Mouse (Mus musculus) small intestine, adult 2 months (tissue): ENCODE measurements around the gene Selenof. TPM values are rescaled to one million over a fixed set of nuclear protein-coding genes. Genes with fewer than 3 reads are reported as not detected.
"Not testable (repeated sequence)": the region's sequence is repeated elsewhere in the genome, so short reads cannot be mapped to it uniquely, and the experiment has no call there.

ENCODE experiments used
- H3K27ac ChIP-seq: fragments of 200-500 bp; 2 replicates; pipeline ENCODE4 v1.5.1; 2012; ENCODE audit warnings: low read depth, low read length, control low read depth, inconsistent platforms; ENCODE audit not compliant: insufficient read depth
- H3K27me3 ChIP-seq: fragments of 200-500 bp; 2 replicates; pipeline ENCODE4 v1.6.1; 2012; ENCODE audit warnings: mild to moderate bottlenecking, moderate library complexity, low read length, inconsistent platforms; ENCODE audit not compliant: control insufficient read depth, insufficient read depth
- H3K36me3 ChIP-seq: fragments of 200-500 bp; 2 replicates; pipeline ENCODE4 v1.6.1; 2012; ENCODE audit warnings: mild to moderate bottlenecking, low read length, control low read depth, inconsistent platforms; ENCODE audit not compliant: control insufficient read depth, insufficient read depth
- H3K4me1 ChIP-seq: fragments of 200-500 bp; 2 replicates; pipeline ENCODE4 v1.6.1; 2012; ENCODE audit warnings: low read length, inconsistent platforms, mixed read lengths; ENCODE audit not compliant: control insufficient read depth, insufficient read depth, insufficient read length
- H3K4me3 ChIP-seq: fragments of 200-500 bp; 2 replicates; pipeline ENCODE4 v1.5.1; 2012; ENCODE audit warnings: low read depth, mild to moderate bottlenecking, control low read depth, inconsistent platforms, low read length, moderate library complexity
- CTCF ChIP-seq: fragments of 200-500 bp; IDR thresholded peaks from 2 replicates; pipeline ENCODE4 v1.5.1; 2012; ENCODE audit warnings: low read depth, mild to moderate bottlenecking, control low read depth, inconsistent platforms, low read length, moderate library complexity, mixed read lengths; ENCODE audit not compliant: insufficient replicate concordance, insufficient read length; ENCODE audit errors: extremely low read depth
- POLR2A ChIP-seq: fragments of 200-500 bp; IDR thresholded peaks from 2 replicates; pipeline ENCODE4 v1.6.1; 2012; ENCODE audit warnings: low read depth, mild to moderate bottlenecking, control low read depth, inconsistent platforms, low read length, moderate library complexity
- WGBS: fragments of 180-500 bp; shearing (Covaris S2); methylation state at CpG from one replicate; pipeline ENCODE4 v1.1.7; 2018; 5-methylcytosine and 5-hydroxymethylcytosine counted together
- polyA plus RNA-seq: library from polyadenylated mRNA; depleted of rRNA; stranded (reverse); fragments of >200 nt; gene quantifications from 2 replicates; pipeline ENCODE4 v1.2.3, GENCODE M21; 2012

The Selenof gene
- polyA plus RNA-seq, 1 experiment: 74.2 TPM

DNA sequence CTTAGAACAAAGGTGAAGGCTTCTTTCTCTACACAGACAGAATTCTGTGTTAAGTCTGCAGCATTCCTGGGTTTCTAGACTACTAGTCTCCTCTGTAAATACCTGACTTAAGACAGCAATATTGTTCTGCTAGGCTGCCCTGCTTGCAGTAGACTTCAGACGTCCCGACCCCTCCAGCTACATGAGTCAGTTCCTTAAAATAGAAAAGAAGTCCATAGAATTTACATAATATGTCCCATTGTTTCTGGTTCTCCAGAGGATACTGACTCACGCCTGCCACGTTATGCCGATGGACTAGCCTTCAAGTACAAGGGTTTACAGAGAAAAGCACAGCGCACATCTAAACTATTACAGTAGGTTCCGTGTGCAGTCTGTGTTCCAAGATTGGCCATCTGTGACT is 34.1 kb downstream of the Selenof start:
- Histone ChIP-seq H3K36me3 (peaks cover 4% of the 10 kb centered on the region; the same call in 1 of the 2 replicates), H3K27me3 (no peaks in the 10 kb centered on the region), H3K27ac (no peak overlapping the region), H3K4me3 (no peak overlapping the region), H3K4me1 (peaks cover 11% of the 10 kb centered on the region)
- TF ChIP-seq CTCF: no peak
- TF ChIP-seq POLR2A: no peak
- 79% methylated on average over 7 of the region's 7 CpGs for WGBS

DNA sequence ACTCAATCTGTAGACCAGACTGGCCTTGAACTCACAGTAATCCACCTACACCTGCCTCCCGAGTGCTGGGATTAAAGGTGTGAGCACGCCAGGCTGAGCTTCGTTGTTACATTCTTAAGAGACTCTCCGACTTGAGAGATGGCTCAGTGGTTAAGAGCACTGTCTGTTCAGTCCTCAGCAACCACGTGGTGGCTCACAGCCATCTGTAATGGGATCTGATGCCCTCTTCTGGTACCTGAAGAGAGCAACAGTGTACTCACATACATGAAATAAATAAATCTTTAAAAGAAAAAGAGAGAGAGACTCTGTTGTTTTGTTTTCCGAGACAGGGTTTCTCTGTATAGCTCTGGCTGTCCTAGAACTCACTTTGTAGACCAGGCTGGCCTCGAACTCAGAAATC is 35.7 kb downstream of the Selenof start:
- TF ChIP-seq CTCF: peak; percentile 12; the same call in 1 of the 2 replicates

DNA sequence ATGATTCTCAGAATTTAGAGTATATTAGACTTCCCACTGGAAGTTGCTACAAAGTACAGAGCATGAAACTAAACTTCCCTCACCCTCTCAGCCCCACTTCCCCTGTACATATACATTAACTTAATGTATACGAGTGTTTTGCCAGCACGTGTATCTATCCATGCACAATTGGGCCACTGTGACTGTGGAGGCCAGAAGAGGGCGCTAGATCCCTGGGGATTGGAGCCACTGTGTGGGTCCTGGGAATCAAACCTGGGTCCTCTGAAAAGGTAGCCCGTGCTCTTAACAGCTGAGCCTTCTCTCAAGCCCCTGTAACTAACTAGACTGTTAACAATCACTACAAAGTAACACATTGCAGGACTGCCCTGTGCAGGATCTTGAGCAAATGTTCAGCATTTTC is 36.3 kb downstream of the Selenof start:
- Histone ChIP-seq H3K4me1 (peaks cover 22% of the 10 kb centered on the region), H3K27me3 (no peaks in the 10 kb centered on the region), H3K36me3 (no peaks in the 10 kb centered on the region), H3K4me3 (no peak overlapping the region), H3K27ac (no peak overlapping the region)
- 79% methylated on average over 4 of the region's 4 CpGs for WGBS
- TF ChIP-seq POLR2A: no peak
- TF ChIP-seq CTCF: peak; percentile 47; the same call in 1 of the 2 replicates

More for the DNA sequence above, 35.7 kb downstream of the Selenof start:
- H3K27ac ChIP-seq, H3K36me3 ChIP-seq, H3K4me3 ChIP-seq, H3K27me3 ChIP-seq: not testable (repeated sequence)
- 67% methylated on average over 7 of the region's 7 CpGs for WGBS
- peaks cover 16% of the 10 kb centered on the region for H3K4me1 ChIP-seq

DNA sequence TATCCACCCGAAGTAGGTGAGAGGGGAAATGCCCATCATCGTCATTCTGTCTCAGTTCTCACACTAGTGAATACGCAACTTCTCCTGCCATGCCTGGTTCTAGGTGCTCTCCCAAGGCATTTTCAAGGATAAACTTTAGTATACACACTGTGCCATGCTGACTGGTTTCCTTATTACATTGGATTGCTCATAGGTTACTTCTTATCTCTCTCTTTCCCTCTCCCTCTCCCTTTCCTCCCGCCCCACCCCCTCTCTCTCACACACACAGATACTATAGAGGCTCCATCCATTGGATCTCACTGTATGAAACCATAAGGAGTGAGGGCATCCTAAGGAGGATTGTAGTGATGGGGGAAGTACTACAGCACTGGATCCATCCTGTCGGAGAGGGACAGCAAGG is 38.0 kb downstream of the Selenof start:
- Histone ChIP-seq H3K36me3 (no peaks in the 10 kb centered on the region), H3K27me3 (no peaks in the 10 kb centered on the region), H3K4me3 (no peak overlapping the region), H3K4me1 (peaks cover 34% of the 10 kb centered on the region), H3K27ac (peak overlapping the region; percentile 37)
- WGBS: 40% methylated on average over 5 of the region's 5 CpGs
- TF ChIP-seq CTCF (no peak), POLR2A (no peak)

DNA sequence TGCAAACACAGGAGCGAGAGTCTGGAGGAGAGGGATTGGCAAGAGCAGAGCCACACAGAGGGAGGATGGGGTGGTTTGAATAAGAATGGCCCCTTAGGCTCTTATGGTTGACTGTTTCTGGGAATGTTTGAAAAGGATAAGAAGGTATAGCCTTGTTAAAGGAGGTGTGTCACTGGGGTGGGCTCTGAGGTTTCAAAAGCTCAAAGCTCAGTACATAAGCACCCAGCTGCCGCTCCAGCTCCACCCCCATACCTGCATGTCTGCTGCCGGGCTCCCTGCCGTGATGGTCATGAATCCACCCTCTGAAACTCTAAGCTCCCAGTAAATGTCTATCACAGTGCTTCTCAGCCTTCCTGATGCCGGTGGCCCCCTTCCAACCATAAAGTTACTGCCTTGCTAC is 40.7 kb downstream of the Selenof start:
- no peak overlapping the region for H3K27ac ChIP-seq
- no peak overlapping the region for H3K4me3 ChIP-seq
- no peaks in the 10 kb centered on the region for H3K27me3 ChIP-seq
- peaks cover 34% of the 10 kb centered on the region for H3K4me1 ChIP-seq
- 43% methylated on average over 5 of the region's 5 CpGs for WGBS
- no peaks in the 10 kb centered on the region for H3K36me3 ChIP-seq
- TF ChIP-seq CTCF (no peak), POLR2A (no peak)

DNA sequence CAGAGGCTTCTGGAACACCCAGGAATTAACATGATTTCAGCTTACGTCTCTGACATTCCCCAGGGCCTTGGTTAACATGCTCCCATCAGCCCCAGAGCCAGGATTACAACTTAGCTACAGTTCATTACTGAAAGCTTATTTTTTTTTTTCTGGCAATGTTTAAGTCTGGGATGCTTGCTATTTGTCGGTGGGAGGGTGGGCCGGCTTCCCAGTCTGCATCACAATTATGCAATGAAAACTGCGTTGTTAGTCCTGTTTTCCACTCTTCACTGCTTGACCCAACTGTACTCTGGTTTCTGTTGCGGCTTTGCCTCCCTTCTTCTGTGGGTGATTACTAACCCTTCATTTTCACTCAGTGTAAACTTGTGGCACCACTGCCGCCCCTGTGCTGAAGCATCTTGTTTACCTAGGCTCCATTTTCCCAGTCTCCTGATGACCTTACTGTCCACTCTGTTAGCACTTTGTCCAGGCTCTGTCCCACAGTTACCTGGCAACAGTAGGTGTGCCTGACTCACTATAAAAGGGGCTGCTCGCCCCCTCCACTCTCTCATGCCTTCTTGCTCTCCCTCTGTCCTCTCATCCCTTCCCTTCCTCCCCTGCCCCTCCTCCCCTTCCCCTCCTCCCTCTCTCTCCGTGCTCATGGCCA is 41.6 kb downstream of the Selenof start:
- WGBS: 57% methylated on average over 8 of the region's 8 CpGs
- TF ChIP-seq CTCF (no peak), POLR2A (no peak)
- Histone ChIP-seq H3K4me1 (peaks cover 34% of the 10 kb centered on the region), H3K36me3 (no peaks in the 10 kb centered on the region), H3K4me3 (no peak overlapping the region), H3K27me3 (no peaks in the 10 kb centered on the region), H3K27ac (peak overlapping the region; percentile 8; the same call in 1 of the 2 replicates)

DNA sequence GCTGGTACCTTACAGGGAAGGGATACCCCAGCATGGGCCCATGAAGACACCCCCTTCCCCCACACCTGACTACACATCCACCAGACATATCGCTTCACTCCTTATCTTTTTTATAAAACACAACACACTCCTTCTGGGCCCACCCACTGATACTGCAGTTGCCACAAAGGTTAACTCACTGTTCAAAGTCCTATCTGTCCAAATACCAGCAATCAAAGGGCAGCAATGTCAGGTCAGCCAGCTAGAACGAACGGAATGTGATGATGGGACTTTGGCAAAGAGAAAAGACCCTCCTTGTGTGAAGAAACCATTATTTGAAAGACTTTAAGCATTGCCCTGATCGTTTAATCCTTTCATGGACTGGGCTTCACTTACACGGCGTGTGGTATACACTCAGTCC is 42.3 kb downstream of the Selenof start:
- H3K4me3 ChIP-seq: no peak overlapping the region
- WGBS: 45% methylated on average over 6 of the region's 6 CpGs
- no peaks in the 10 kb centered on the region for H3K27me3 ChIP-seq
- H3K4me1 ChIP-seq: peaks cover 34% of the 10 kb centered on the region
- TF ChIP-seq CTCF (no peak), POLR2A (no peak)
- no peaks in the 10 kb centered on the region for H3K36me3 ChIP-seq
- H3K27ac ChIP-seq: no peak overlapping the region; the same call in 1 of the 2 replicates

DNA sequence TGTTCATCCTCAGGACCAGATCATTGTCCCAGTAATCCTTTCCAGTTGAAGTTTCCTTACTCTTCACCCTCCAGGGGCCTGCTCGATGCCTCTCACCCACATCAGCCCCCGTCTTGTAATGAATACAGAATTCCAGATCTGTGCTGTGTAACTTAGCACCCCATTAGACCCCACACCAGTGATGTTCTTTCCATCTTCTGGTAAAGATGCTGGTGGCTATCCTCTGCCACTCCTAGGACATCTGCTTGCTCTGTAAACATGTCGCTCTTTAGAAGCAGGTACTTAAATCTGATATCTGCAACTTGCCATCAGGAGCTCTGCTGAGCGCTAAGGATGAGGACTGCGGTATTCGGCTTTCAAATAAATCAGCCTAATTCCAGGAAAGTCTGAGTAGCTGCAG is 44.2 kb downstream of the Selenof start:
- TF ChIP-seq CTCF (no peak), POLR2A (no peak)
- Histone ChIP-seq H3K4me1 (peaks cover 23% of the 10 kb centered on the region), H3K4me3 (no peak overlapping the region), H3K36me3 (no peaks in the 10 kb centered on the region), H3K27me3 (no peaks in the 10 kb centered on the region), H3K27ac (no peak overlapping the region)
- 80% methylated on average over 6 of the region's 6 CpGs for WGBS
